Comparison of ENCODE assay signal across 24 mouse cellular contexts in the genomic region with DNA sequence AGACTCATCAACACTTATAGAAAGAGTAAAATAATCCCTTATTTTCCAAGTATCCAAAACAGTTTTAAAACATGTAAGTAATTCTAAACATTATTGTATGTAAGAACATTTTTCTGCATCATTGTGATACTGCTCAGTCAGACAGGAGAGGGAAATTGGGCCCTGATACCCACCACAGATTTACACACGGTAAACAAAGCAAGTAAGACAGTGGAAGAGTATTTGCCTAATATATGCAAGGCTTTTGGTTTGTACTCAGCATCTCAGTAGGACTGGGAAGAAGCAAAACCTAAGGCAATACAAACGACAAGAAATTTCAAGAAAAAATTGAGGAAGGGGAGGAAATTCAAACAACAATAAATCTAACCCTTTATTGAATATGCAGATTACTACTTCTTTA.
DNase-seq lines count a peak whose midpoint lies in the region; ATAC-seq lines count a peak whose summit lies in the region.
"Had no signal": no experiment of that assay in that cellular context is flagged by ENCODE, and none has a peak within 500 bp of the region (broad histone marks: within the 10 kb centered on the region; RNA-seq: fewer than 3 reads in every experiment).

No protein-coding gene starts in this region.

- no peak overlapping the region for H3K4me3 ChIP-seq in forebrain, embryonic 14.5 days (ENCODE audit: low read depth, low read length)
- H3K4me3 ChIP-seq in forebrain, embryonic 11.5 days (ENCODE audit: low read depth, low read length), result no peak overlapping the region
- H3K4me3 ChIP-seq in midbrain, embryonic 11.5 days (ENCODE audit: low read depth, low read length), result no peak overlapping the region
- H3K4me3 ChIP-seq in midbrain, embryonic 14.5 days (replicated peaks; ENCODE audit: low read depth, low read length), result no peak overlapping the region
- H3K4me3 ChIP-seq: heart, adult 2 months; heart, embryonic 10.5 days; heart, embryonic 13.5 days had no signal

- no peak overlapping the region for H3K4me2 ChIP-seq in forebrain, embryonic 14.5 days (ENCODE audit: low read length)
- no peak overlapping the region for H3K4me2 ChIP-seq in forebrain, embryonic 11.5 days (ENCODE audit: low read depth, low read length, severe bottlenecking)
- H3K4me2 ChIP-seq in midbrain, embryonic 11.5 days, result no peak overlapping the region
- no peak overlapping the region for H3K4me2 ChIP-seq in midbrain, embryonic 14.5 days (ENCODE audit: low read length)
- H3K4me2 ChIP-seq: hindbrain, embryonic 14.5 days had no signal

- 14% methylated on average over 2 of the region's 2 CpGs for WGBS in forebrain, embryonic 14.5 days
- WGBS in forebrain, embryonic 11.5 days, result 43% methylated on average over 2 of the region's 2 CpGs
- 31% methylated on average over 2 of the region's 2 CpGs for WGBS in midbrain, embryonic 11.5 days
- WGBS in midbrain, embryonic 14.5 days, result 22% methylated on average over 2 of the region's 2 CpGs

- H3K9ac ChIP-seq in forebrain, embryonic 14.5 days (ENCODE audit: low read length), result no peak overlapping the region
- H3K9ac ChIP-seq in forebrain, embryonic 11.5 days (ENCODE audit: low read length), result no peak overlapping the region
- no peak overlapping the region for H3K9ac ChIP-seq in midbrain, embryonic 11.5 days (ENCODE audit: low read length)
- no peak overlapping the region for H3K9ac ChIP-seq in midbrain, embryonic 14.5 days (replicated peaks; ENCODE audit: low read length)
- H3K9ac ChIP-seq: heart, embryonic 13.5 days; hindbrain, embryonic 14.5 days had no signal

- 0 out of 2 replicates have a peak, but pooled peaks have one; percentile 60 for ATAC-seq in forebrain, embryonic 14.5 days
- ATAC-seq in forebrain, embryonic 11.5 days (replicated peaks; ENCODE audit: low FRiP score), result no peak
- 0 out of 2 replicates have a peak, but pooled peaks have one; percentile 57 for ATAC-seq in midbrain, embryonic 11.5 days (ENCODE audit: low FRiP score)
- no peak for ATAC-seq in midbrain, embryonic 14.5 days (ENCODE audit: low FRiP score, low TSS enrichment)
- ATAC-seq: hindbrain, postnatal 0 days; inflammation-experienced regulatory T-cells, adult 6 months; intestine, embryonic 16.5 days had no signal

- DNase-seq in forebrain, embryonic 14.5 days (ENCODE audit: low spot score), result no peak
- DNase-seq in forebrain, embryonic 11.5 days (ENCODE audit: low spot score), result no peak
- no peak for DNase-seq in midbrain, embryonic 11.5 days (ENCODE audit: low spot score, missing footprints)
- DNase-seq in midbrain, embryonic 14.5 days, result no peak
- peak; percentile 7 for DNase-seq in ZHBTc4 (ENCODE audit: low read depth, low spot score)
- DNase-seq in ovary, postnatal 10 days (ENCODE audit: low spot score), result no peak
- DNase-seq in lung, postnatal 36 days, result no peak
- DNase-seq: adrenal gland, adult 2 months; adrenal gland, postnatal 14 days; B cell, adult 2 months; cerebellum, adult 11-12 months; cerebellum, adult 8-10 months; cerebellum, postnatal 14 days; gastrocnemius, postnatal 25 days; heart, adult 2 months; heart, postnatal 14 days; heart, postnatal 4 days; kidney, adult 18-20 months had no signal

- H3K27ac ChIP-seq in forebrain, embryonic 14.5 days (ENCODE audit: low read depth, low read length), result peak overlapping the region; percentile 34; the same call in 1 of the 2 replicates
- H3K27ac ChIP-seq in forebrain, embryonic 11.5 days (ENCODE audit: low read depth, low read length), result no peak overlapping the region
- 0 out of 2 replicates have a peak overlapping the region, but pooled peaks have one; percentile 16 for H3K27ac ChIP-seq in midbrain, embryonic 11.5 days (ENCODE audit: low read depth, low read length)
- H3K27ac ChIP-seq in midbrain, embryonic 14.5 days (replicated peaks; ENCODE audit: low read depth, low read length), result no peak overlapping the region
- H3K27ac ChIP-seq: heart, adult 2 months; heart, embryonic 10.5 days; heart, embryonic 13.5 days; hindbrain, embryonic 14.5 days; hindbrain, postnatal 0 days had no signal

- H3K36me3 ChIP-seq in forebrain, embryonic 14.5 days (ENCODE audit: control insufficient read depth, insufficient read depth, low read length), result no peaks in the 10 kb centered on the region
- no peaks in the 10 kb centered on the region for H3K36me3 ChIP-seq in forebrain, embryonic 11.5 days (ENCODE audit: control insufficient read depth, insufficient read depth, low read length)
- no peaks in the 10 kb centered on the region for H3K36me3 ChIP-seq in midbrain, embryonic 11.5 days (ENCODE audit: control insufficient read depth, insufficient read depth, low read length)
- no peaks in the 10 kb centered on the region for H3K36me3 ChIP-seq in midbrain, embryonic 14.5 days (ENCODE audit: control insufficient read depth, insufficient read depth, low read length)
- H3K36me3 ChIP-seq: heart, embryonic 10.5 days; heart, embryonic 13.5 days had no signal

- H3K4me1 ChIP-seq in forebrain, embryonic 14.5 days (ENCODE audit: control insufficient read depth, insufficient read depth, low read length), result no peaks in the 10 kb centered on the region; the same call in 1 of the 2 replicates
- H3K4me1 ChIP-seq in forebrain, embryonic 11.5 days (replicated peaks; ENCODE audit: control insufficient read depth, insufficient read depth, low read length), result no peaks in the 10 kb centered on the region
- peaks cover 5% of the 10 kb centered on the region for H3K4me1 ChIP-seq in midbrain, embryonic 11.5 days (ENCODE audit: control insufficient read depth, insufficient read depth, low read length)
- H3K4me1 ChIP-seq in midbrain, embryonic 14.5 days (ENCODE audit: control insufficient read depth, insufficient read depth, low read length), result no peaks in the 10 kb centered on the region

- no peaks in the 10 kb centered on the region for H3K9me3 ChIP-seq in forebrain, embryonic 14.5 days (replicated peaks; ENCODE audit: control insufficient read depth, low read length)
- H3K9me3 ChIP-seq in forebrain, embryonic 11.5 days (ENCODE audit: control insufficient read depth, low read length), result no peaks in the 10 kb centered on the region
- H3K9me3 ChIP-seq in midbrain, embryonic 11.5 days (ENCODE audit: control insufficient read depth, low read length), result no peaks in the 10 kb centered on the region
- H3K9me3 ChIP-seq in midbrain, embryonic 14.5 days (ENCODE audit: control insufficient read depth, low read length), result no peaks in the 10 kb centered on the region
- H3K9me3 ChIP-seq: heart, embryonic 10.5 days; heart, embryonic 13.5 days had no signal

- no peaks in the 10 kb centered on the region for H3K27me3 ChIP-seq in forebrain, embryonic 14.5 days (replicated peaks; ENCODE audit: control insufficient read depth, insufficient read depth, low read length)
- no peaks in the 10 kb centered on the region for H3K27me3 ChIP-seq in forebrain, embryonic 11.5 days (ENCODE audit: control insufficient read depth, insufficient read depth, low read length)
- no peaks in the 10 kb centered on the region for H3K27me3 ChIP-seq in midbrain, embryonic 11.5 days (ENCODE audit: control insufficient read depth, insufficient read depth, low read length)
- no peaks in the 10 kb centered on the region for H3K27me3 ChIP-seq in midbrain, embryonic 14.5 days (ENCODE audit: control insufficient read depth, insufficient read depth, low read length)
- H3K27me3 ChIP-seq: heart, embryonic 13.5 days had no signal

Comparison
In these comparisons a context has a peak if more than half of its experiments do, and no peak if none do; other contexts are left out.
1. ATAC-seq: peak in forebrain, embryonic 14.5 days (single experiment) and midbrain, embryonic 11.5 days (single experiment); none in forebrain, embryonic 11.5 days (single experiment) and midbrain, embryonic 14.5 days (single experiment).
2. H3K27ac ChIP-seq: peak in forebrain, embryonic 14.5 days (single experiment) and midbrain, embryonic 11.5 days (single experiment); none in forebrain, embryonic 11.5 days (single experiment) and midbrain, embryonic 14.5 days (single experiment).